Mouse (Mus musculus): Measurements from ENCODE around the gene Ddc. TPM values are rescaled to one million over a fixed set of nuclear protein-coding genes. Genes with fewer than 3 reads are reported as not detected.

The Ddc gene
- polyA plus RNA-seq, 1 experiment: 0.48 TPM

- peaks cover 74% of the 10 kb centered on the region for H3K36me3 ChIP-seq (ENCODE audit: control insufficient read depth, insufficient read depth)
- H3K27me3 ChIP-seq (ENCODE audit: control insufficient read depth, insufficient read depth, insufficient read length): no peaks in the 10 kb centered on the region
- no peak overlapping the region for H3ac ChIP-seq (ENCODE audit: control insufficient read depth, insufficient read length, low read depth)
- TF ChIP-seq MYOD1 (IDR thresholded peaks at IDR 0.05; ENCODE audit: control insufficient read depth, insufficient read length, low read depth): no peak
- no peak for TF ChIP-seq CTCF (IDR thresholded peaks at IDR 0.05; ENCODE audit: control insufficient read depth, insufficient read depth, insufficient read length)
- TF ChIP-seq FOSL1 (IDR thresholded peaks at IDR 0.05; ENCODE audit: insufficient read depth, low read length, poor library complexity, severe bottlenecking): no peak
- no peak overlapping the region for H3K4me3 ChIP-seq (ENCODE audit: insufficient read depth, poor library complexity, severe bottlenecking)
- H3K79me3 ChIP-seq (ENCODE audit: low read depth): peaks cover 5% of the 10 kb centered on the region
- peaks cover 14% of the 10 kb centered on the region for H3K79me2 ChIP-seq (ENCODE audit: control insufficient read depth, insufficient read depth)
Observed at GRCm38 (mm10) chr11:11798690-11799089, 99.3 kb downstream of the Ddc start.

DNA sequence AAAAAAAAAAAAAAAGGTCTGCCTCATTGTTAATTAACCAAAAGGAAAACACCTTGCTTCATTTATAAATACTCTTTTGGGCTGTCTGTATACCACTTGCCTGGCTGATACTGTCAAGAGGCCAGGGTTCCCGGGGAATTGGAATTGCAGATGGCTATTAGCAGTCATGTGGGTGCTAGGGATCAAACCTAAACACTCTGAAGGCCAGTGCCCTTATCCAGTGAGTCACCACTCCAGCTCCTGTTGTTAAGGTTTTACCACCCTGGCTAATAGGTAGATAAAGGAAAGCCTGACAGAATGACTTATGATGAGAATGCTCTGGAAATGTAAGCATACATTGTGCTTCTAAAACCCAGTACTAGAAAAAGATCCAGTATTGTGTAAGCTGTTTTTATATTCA, 103.3 kb downstream of the Ddc start:
- Histone ChIP-seq H3K36me3 (ENCODE audit: control insufficient read depth, insufficient read depth) (peaks cover 35% of the 10 kb centered on the region), H3K4me3 (ENCODE audit: insufficient read depth, poor library complexity, severe bottlenecking) (no peak overlapping the region), H3K79me2 (ENCODE audit: control insufficient read depth, insufficient read depth) (peaks cover 8% of the 10 kb centered on the region), H3K27me3 (ENCODE audit: control insufficient read depth, insufficient read depth, insufficient read length) (no peaks in the 10 kb centered on the region), H3ac (ENCODE audit: control insufficient read depth, insufficient read length, low read depth) (no peak overlapping the region), H3K79me3 (ENCODE audit: low read depth) (peaks cover 2% of the 10 kb centered on the region)
- no peak for TF ChIP-seq CTCF (IDR thresholded peaks at IDR 0.05; ENCODE audit: control insufficient read depth, insufficient read depth, insufficient read length)
- no peak for TF ChIP-seq CEBPB (IDR thresholded peaks at IDR 0.05; ENCODE audit: low read depth)
- TF ChIP-seq MAX (IDR thresholded peaks at IDR 0.05): no peak
- TF ChIP-seq FOSL1 (IDR thresholded peaks at IDR 0.05; ENCODE audit: insufficient read depth, low read length, poor library complexity, severe bottlenecking): no peak
- TF ChIP-seq MYOG (IDR thresholded peaks at IDR 0.05; ENCODE audit: control insufficient read depth, extremely low read depth, insufficient read length): no peak
- no peak for TF ChIP-seq MYOD1 (IDR thresholded peaks at IDR 0.05; ENCODE audit: control insufficient read depth, insufficient read length, low read depth)
- TF ChIP-seq USF1 (IDR thresholded peaks at IDR 0.05; ENCODE audit: low read depth): no peak

GRCm38 (mm10) chr11:11788521-11788974, 109.4 kb downstream of the Ddc start:
- peaks cover 10% of the 10 kb centered on the region for H3K27me3 ChIP-seq (ENCODE audit: control insufficient read depth, insufficient read depth, insufficient read length)
- H3K79me2 ChIP-seq (ENCODE audit: control insufficient read depth, insufficient read depth): no peaks in the 10 kb centered on the region
- no peaks in the 10 kb centered on the region for H3K36me3 ChIP-seq (ENCODE audit: control insufficient read depth, insufficient read depth)
- no peak overlapping the region for H3K4me3 ChIP-seq (ENCODE audit: insufficient read depth, poor library complexity, severe bottlenecking)
- H3ac ChIP-seq (ENCODE audit: control insufficient read depth, insufficient read length, low read depth): no peak overlapping the region
- no peaks in the 10 kb centered on the region for H3K79me3 ChIP-seq (ENCODE audit: low read depth)
- TF ChIP-seq MYOG (IDR thresholded peaks at IDR 0.05; ENCODE audit: control insufficient read depth, extremely low read depth, insufficient read length): no peak
- no peak for TF ChIP-seq MYOD1 (IDR thresholded peaks at IDR 0.05; ENCODE audit: control insufficient read depth, insufficient read length, low read depth)
- no peak for TF ChIP-seq USF1 (IDR thresholded peaks at IDR 0.05; ENCODE audit: low read depth)
- no peak for TF ChIP-seq MAX (IDR thresholded peaks at IDR 0.05)
- no peak for TF ChIP-seq CEBPB (IDR thresholded peaks at IDR 0.05; ENCODE audit: low read depth)
- TF ChIP-seq FOSL1 (IDR thresholded peaks at IDR 0.05; ENCODE audit: insufficient read depth, low read length, poor library complexity, severe bottlenecking): no peak
- peak; percentile 56 for TF ChIP-seq CTCF (IDR thresholded peaks at IDR 0.05; ENCODE audit: control insufficient read depth, insufficient read depth, insufficient read length)

- H3ac ChIP-seq (ENCODE audit: control insufficient read depth, insufficient read length, low read depth): no peak overlapping the region
- H3K27me3 ChIP-seq (ENCODE audit: control insufficient read depth, insufficient read depth, insufficient read length): peaks cover 10% of the 10 kb centered on the region
- no peaks in the 10 kb centered on the region for H3K79me2 ChIP-seq (ENCODE audit: control insufficient read depth, insufficient read depth)
- H3K79me3 ChIP-seq (ENCODE audit: low read depth): no peaks in the 10 kb centered on the region
- no peak for TF ChIP-seq MAX (IDR thresholded peaks at IDR 0.05)
- no peak for TF ChIP-seq CTCF (IDR thresholded peaks at IDR 0.05; ENCODE audit: control insufficient read depth, insufficient read depth, insufficient read length)
- TF ChIP-seq MYOG (IDR thresholded peaks at IDR 0.05; ENCODE audit: control insufficient read depth, extremely low read depth, insufficient read length): no peak
- TF ChIP-seq MYOD1 (IDR thresholded peaks at IDR 0.05; ENCODE audit: control insufficient read depth, insufficient read length, low read depth): no peak
- TF ChIP-seq USF1 (IDR thresholded peaks at IDR 0.05; ENCODE audit: low read depth): no peak
- no peak for TF ChIP-seq FOSL1 (IDR thresholded peaks at IDR 0.05; ENCODE audit: insufficient read depth, low read length, poor library complexity, severe bottlenecking)
- TF ChIP-seq CEBPB (IDR thresholded peaks at IDR 0.05; ENCODE audit: low read depth): no peak
- no peak overlapping the region for H3K4me3 ChIP-seq (ENCODE audit: insufficient read depth, poor library complexity, severe bottlenecking)
- no peaks in the 10 kb centered on the region for H3K36me3 ChIP-seq (ENCODE audit: control insufficient read depth, insufficient read depth)
Observed at GRCm38 (mm10) chr11:11785457-11785856, 112.5 kb downstream of the Ddc start.

GRCm38 (mm10) chr11:11781728-11782127, 116.2 kb downstream of the Ddc start:
- TF ChIP-seq MAX (IDR thresholded peaks at IDR 0.05): no peak
- no peak for TF ChIP-seq CEBPB (IDR thresholded peaks at IDR 0.05; ENCODE audit: low read depth)
- no peak for TF ChIP-seq USF1 (IDR thresholded peaks at IDR 0.05; ENCODE audit: low read depth)
- TF ChIP-seq CTCF (IDR thresholded peaks at IDR 0.05; ENCODE audit: control insufficient read depth, insufficient read depth, insufficient read length): no peak
- TF ChIP-seq FOSL1 (IDR thresholded peaks at IDR 0.05; ENCODE audit: insufficient read depth, low read length, poor library complexity, severe bottlenecking): no peak
- TF ChIP-seq MYOD1 (IDR thresholded peaks at IDR 0.05; ENCODE audit: control insufficient read depth, insufficient read length, low read depth): no peak
- TF ChIP-seq MYOG (IDR thresholded peaks at IDR 0.05; ENCODE audit: control insufficient read depth, extremely low read depth, insufficient read length): no peak
- H3K27me3 ChIP-seq (ENCODE audit: control insufficient read depth, insufficient read depth, insufficient read length): peaks cover 10% of the 10 kb centered on the region
- no peaks in the 10 kb centered on the region for H3K36me3 ChIP-seq (ENCODE audit: control insufficient read depth, insufficient read depth)
- no peaks in the 10 kb centered on the region for H3K79me2 ChIP-seq (ENCODE audit: control insufficient read depth, insufficient read depth)
- H3K79me3 ChIP-seq (ENCODE audit: low read depth): no peaks in the 10 kb centered on the region
- no peak overlapping the region for H3K4me3 ChIP-seq (ENCODE audit: insufficient read depth, poor library complexity, severe bottlenecking)
- no peak overlapping the region for H3ac ChIP-seq (ENCODE audit: control insufficient read depth, insufficient read length, low read depth)

GRCm38 (mm10) chr11:11778345-11778744, 119.6 kb downstream of the Ddc start:
- no peaks in the 10 kb centered on the region for H3K36me3 ChIP-seq (ENCODE audit: control insufficient read depth, insufficient read depth)
- no peaks in the 10 kb centered on the region for H3K79me2 ChIP-seq (ENCODE audit: control insufficient read depth, insufficient read depth)
- H3ac ChIP-seq (ENCODE audit: control insufficient read depth, insufficient read length, low read depth): no peak overlapping the region
- H3K27me3 ChIP-seq (ENCODE audit: control insufficient read depth, insufficient read depth, insufficient read length): peaks cover 3% of the 10 kb centered on the region
- TF ChIP-seq USF1 (IDR thresholded peaks at IDR 0.05; ENCODE audit: low read depth) (no peak), CTCF (IDR thresholded peaks at IDR 0.05; ENCODE audit: control insufficient read depth, insufficient read depth, insufficient read length) (no peak), CEBPB (IDR thresholded peaks at IDR 0.05; ENCODE audit: low read depth) (no peak), MYOG (IDR thresholded peaks at IDR 0.05; ENCODE audit: control insufficient read depth, extremely low read depth, insufficient read length) (no peak), MAX (IDR thresholded peaks at IDR 0.05) (no peak), MYOD1 (IDR thresholded peaks at IDR 0.05; ENCODE audit: control insufficient read depth, insufficient read length, low read depth) (no peak), FOSL1 (IDR thresholded peaks at IDR 0.05; ENCODE audit: insufficient read depth, low read length, poor library complexity, severe bottlenecking) (no peak)
- H3K79me3 ChIP-seq (ENCODE audit: low read depth): no peaks in the 10 kb centered on the region
- no peak overlapping the region for H3K4me3 ChIP-seq (ENCODE audit: insufficient read depth, poor library complexity, severe bottlenecking)
